Mouse (Mus musculus) gastrocnemius, adult 8-10 months (tissue): Measurements from ENCODE around the gene Arhgdib. TPM values are rescaled to one million over a fixed set of nuclear protein-coding genes. Genes with fewer than 3 reads are reported as not detected.
"Not testable (repeated sequence)": the region's sequence is repeated elsewhere in the genome, so short reads cannot be mapped to it uniquely, and the experiment has no call there.

Source experiments
- DNase-seq, 2 experiments: peaks; one replicate each; pipeline ENCODE4 v3.0.0; 2022; ENCODE audit warnings: low spot score in 2 of 2
- total RNA-seq, 4 experiments: library from RNA; stranded (reverse); gene quantifications; 2 replicates each; pipeline ENCODE4 v1.2.4; 2022

Arhgdib gene
- 1 to 10 TPM; 3.9 to 9.6 (median 5.3) TPM for total RNA-seq

- no peak for DNase-seq
These were observed at the start of gene Arhgdib for GRCm38 (mm10) chr6:136941051-136942021. Gene Arhgdib, minus strand, starts transcription at chr6:136941899.

DNA sequence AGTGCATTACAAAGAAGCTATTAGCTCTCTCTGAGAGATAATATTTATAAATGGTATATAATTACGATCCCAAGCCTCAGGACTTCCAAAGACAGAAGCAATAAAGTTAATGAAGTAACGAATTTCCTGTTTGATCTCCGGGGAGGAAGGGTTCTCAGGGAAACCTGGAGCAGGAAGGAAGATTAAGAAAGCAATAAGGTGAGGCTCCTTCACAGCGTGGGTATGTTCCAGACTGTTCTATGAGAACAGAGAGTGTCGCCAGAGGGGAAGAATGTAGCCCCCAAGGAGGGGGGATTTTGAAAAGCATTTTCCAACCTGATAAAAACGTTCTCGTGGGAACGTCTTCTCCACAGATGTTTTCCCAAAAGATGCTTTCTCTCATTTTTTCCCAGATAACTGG, 48.9 kb upstream of the Arhgdib start:
- DNase-seq: no peak

GRCm38 (mm10) chr6:136989824-136990497, 48.3 kb upstream of the Arhgdib start:
- DNase-seq: no peak

DNA sequence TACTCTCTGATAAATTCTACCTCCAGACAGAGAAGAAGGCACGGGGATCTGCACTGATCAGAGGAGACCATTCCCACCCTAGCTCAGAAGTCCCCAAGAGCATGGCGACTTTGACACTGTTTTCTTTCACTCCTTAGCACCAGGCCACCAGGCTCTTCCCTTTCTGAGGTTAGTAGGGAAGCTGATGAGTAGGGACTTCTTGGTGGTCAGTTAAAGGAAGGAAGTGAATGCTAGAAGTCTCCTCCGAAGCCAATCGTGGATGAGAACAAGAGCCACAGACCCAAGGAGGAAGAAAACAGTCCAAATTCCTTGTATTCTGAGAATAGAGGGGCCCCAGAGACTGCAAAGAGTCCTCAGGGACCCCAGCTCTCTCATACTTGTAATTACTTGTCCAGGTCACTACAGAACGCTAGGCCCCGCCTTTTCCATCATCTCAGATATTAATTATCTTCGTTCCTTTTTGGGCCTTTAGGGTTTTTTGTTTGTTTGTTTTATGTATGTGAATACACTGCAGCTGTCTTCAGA, 46.9 kb upstream of the Arhgdib start:
- peak in 1 of 2 experiments; percentile 8 for DNase-seq

DNA sequence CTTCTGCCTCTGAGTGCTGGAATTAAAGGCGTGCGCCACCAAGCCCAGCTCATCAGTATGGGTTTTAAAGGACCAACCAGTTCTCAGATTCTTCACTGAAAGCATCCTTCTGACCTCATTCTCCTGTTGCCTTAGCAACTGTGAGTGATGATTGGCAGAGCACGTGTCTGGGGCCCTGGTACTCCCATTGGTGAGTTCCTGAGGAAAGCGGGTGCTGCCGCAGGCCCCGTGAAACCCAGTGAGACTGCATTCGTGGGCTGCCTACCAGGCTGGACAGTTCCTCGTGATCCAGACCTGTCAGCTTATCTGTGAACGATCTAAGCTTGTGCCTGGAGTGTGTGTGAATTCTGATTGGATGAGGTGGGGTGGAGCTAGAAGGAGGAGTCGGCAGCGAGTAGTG, 45.0 kb upstream of the Arhgdib start:
- no peak for DNase-seq

GRCm38 (mm10) chr6:136986019-136986418, 44.3 kb upstream of the Arhgdib start:
- no peak for DNase-seq

DNA sequence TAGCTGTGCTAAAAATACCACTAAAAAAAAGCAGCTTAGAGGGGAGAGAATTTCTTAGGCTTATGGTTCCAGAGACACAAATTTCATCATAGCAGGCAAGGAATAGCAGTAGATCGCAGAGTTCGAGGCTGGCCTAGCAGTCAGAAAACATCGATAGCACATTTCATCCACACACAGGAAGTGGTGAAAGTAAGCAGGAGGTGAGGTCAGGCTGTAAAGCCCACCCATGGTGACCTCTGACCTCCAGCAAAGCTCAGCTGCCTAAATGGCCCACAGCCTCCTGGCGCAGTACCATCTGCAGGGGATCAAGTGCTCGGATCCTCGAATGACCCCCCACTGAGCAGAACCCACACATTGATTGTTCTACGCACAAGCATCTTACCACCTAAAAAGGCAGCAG, 41.5 kb upstream of the Arhgdib start:
- DNase-seq: no peak

- DNase-seq: no peak
These were observed 40.9 kb upstream of the Arhgdib start for GRCm38 (mm10) chr6:136982581-136982980.

DNA sequence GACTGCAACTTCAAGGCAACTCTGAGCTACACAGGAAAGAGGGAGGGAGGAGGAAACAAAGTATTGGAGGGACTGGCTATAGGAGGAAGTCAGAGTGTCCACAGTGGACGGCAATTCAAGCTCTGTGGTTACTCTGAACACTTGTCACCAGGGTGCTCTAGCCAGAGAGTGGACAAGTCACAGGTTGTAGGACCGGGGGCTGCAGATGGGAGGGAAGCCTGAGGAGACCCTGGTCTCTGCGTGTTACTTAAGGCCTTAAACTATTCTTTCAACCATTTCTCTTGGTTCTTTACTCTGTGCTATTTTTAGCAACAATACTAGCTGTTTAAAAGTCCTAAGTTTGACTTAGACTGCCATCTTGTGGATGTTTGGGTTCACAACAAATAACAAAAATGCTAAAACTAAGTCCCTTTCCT, 38.6 kb upstream of the Arhgdib start:
- DNase-seq: no peak

DNA sequence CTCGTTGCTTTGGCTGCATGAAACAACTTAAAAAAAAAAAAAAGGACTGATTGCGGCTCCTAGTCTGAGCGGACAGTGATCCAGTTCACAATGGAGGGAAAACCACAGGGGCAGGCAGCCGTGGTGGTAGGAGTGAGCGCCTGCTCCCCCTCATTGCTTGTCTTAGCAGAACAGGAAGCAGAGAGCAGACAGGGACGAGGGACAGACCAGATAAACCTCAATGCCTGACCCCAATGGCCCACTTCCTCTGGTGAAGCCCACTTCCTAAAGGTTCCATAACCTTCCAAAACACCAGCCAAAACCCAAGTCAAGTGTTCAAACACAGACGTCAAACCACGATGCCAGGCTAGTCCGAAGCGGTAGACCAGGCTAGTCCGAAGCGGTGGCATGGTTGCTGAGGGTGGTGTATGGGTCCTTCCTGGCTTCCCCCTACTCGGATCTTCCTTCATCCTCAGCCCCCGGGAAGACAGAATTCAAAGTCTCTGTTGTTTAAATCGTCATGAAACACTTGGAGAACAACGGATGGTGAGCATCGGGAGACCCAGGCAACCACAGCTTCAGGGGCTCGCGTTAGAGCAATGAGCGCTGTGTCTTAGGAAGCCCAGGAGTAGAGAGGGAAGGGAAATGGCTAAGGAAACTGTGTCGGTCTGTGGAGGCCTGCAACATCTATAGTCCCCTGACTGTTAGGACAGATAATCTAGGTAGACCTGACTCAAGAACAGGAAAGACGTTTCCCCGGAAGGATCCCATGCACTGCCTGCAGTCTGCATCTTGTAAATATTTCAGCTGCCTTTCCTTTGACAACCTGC, 37.8 kb upstream of the Arhgdib start:
- DNase-seq: no peak

- DNase-seq: not testable (repeated sequence)
These were observed 27.2 kb upstream of the Arhgdib start for GRCm38 (mm10) chr6:136968877-136969276.

DNA sequence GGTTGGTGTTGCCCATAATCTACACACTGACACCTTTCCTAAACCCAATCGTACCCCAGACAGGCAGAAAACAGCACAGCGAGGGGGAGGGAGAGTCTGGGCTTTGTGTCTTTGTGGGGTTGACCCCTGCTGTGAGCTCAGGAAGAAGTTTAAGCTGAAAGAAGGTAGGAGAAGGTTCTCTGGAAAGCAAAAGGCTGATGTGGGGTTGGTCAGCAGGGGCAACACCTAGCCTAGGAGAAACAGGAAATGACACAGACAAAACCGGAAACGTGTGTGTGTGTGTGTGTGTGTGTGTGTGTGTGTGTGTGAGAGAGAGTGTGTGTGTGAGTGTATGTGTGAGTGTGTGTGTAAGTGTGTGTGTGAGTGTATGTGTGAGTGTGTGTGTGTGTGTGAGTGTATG, 25.8 kb upstream of the Arhgdib start:
- DNase-seq: no peak

GRCm38 (mm10) chr6:136965912-136966311, 24.2 kb upstream of the Arhgdib start:
- no peak for DNase-seq

GRCm38 (mm10) chr6:136964609-136965510, 23.2 kb upstream of the Arhgdib start:
- no peak for DNase-seq

GRCm38 (mm10) chr6:136962957-136963356, 21.3 kb upstream of the Arhgdib start:
- DNase-seq: no peak

DNA sequence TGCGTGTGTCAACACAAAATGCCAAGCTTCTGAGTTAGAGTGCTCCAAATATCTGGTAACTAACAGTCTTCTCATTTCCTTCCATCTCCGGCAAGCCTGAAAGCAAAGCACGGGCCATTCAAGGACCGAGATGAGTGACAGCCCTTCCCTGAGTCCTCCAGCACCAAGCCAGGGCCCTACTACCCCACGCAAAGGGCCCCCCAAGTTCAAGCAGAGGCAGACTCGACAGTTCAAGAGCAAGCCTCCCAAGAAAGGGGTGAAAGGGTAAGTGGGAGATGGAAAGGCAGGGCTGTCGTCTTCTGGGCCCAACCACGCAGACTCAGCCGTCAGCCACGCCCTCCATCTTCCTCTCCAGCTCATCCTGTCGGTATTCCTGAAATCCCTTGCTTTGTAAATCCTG, 17.4 kb upstream of the Arhgdib start:
- DNase-seq: no peak

DNA sequence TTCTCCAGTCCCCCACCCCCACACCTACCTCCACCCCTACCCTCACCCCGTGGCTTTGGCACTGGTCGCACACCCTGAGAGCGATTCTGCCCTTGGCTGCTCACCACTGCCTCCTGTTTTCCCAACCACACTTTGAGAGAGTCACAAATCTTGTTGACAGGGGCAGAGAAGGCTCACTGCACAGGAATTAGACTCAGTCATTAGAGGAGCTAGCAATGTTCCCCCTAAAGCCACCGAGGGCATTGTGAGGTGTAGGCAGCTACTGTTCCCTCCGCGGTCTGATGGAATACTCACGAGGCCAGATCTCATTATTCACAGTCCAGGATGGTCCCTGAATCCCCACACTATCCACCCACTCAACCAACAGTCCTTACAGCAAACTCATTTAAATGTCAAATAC, 15.4 kb upstream of the Arhgdib start:
- DNase-seq: no peak

DNA sequence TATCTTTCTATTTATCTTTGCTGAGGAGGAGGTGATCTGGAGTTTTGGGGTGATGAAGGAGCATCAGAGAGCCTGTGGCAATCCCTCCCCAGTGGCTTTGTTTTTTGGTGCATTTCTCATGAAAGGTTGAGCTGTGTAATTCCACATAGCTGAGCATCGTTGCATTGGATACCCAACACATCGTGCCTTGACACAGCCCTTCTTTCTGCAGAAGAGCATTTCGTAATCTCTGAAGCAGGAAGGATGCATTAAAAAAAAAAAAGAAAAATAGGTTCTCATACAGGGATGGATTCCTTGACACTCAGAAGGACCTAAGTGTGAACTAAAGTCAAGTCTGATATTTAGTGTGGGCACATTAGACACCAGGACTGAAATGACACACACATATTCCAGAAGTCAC, 13.5 kb upstream of the Arhgdib start:
- DNase-seq: no peak

DNA sequence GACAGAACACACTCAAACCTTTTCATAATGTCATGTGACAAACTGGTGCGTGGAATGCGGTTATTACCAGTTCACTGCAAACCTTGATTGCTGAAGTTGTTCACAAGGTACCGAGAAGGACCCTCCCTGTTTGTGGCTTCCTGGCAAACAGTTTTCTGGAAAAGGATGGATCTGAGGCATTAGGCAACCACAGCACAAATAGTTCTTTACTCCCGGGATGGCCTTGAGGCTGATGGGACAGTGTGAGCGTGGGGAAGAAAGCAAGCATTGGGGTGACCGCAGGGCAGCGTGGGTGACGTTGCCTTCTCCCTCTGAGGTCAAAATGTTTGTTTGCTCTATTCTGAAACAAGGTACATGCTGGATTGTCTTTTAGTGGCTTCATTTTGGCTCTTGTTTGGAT, 13.0 kb upstream of the Arhgdib start:
- no peak for DNase-seq

GRCm38 (mm10) chr6:136954192-136954591, 12.5 kb upstream of the Arhgdib start:
- DNase-seq: no peak
